Mouse (Mus musculus) heart, embryonic 10.5 days (tissue): ENCODE measurements around the gene Ice2. TPM values are rescaled to one million over a fixed set of nuclear protein-coding genes. Genes with fewer than 3 reads are reported as not detected.
A peak's percentile ranks its signal among the peaks of the same experiment; 100 is the strongest.

ENCODE experiments used
- DNase-seq: peaks from one replicate; pipeline ENCODE4 v3.0.0-alpha.2; 2017; ENCODE audit warnings: low spot score
- H3K27ac ChIP-seq: fragments of 300-500 bp; sonication (generic); 2 replicates; pipeline ENCODE4 v1.5.1; 2016; ENCODE audit warnings: mild to moderate bottlenecking
- H3K27me3 ChIP-seq: fragments of 300-500 bp; sonication (generic); 2 replicates; pipeline ENCODE4 v1.6.1; 2016; ENCODE audit warnings: mild to moderate bottlenecking; ENCODE audit not compliant: poor library complexity, insufficient read depth, severe bottlenecking
- H3K36me3 ChIP-seq: fragments of 300-500 bp; sonication (generic); 2 replicates; pipeline ENCODE4 v1.6.1; 2016; ENCODE audit warnings: mild to moderate bottlenecking, moderate library complexity
- H3K4me1 ChIP-seq: fragments of 300-500 bp; sonication (generic); 2 replicates; pipeline ENCODE4 v1.6.1; 2016; ENCODE audit warnings: mild to moderate bottlenecking
- H3K4me3 ChIP-seq: fragments of 300-500 bp; sonication (generic); 2 replicates; pipeline ENCODE4 v1.5.1; 2016; ENCODE audit warnings: mild to moderate bottlenecking, moderate library complexity
- H3K9me3 ChIP-seq: fragments of 300-500 bp; sonication (generic); 2 replicates; pipeline ENCODE4 v1.6.1; 2016; ENCODE audit warnings: mild to moderate bottlenecking, moderate library complexity
- WGBS: fragments of 180-500 bp; shearing (Covaris S2); methylation state at CpG from one replicate; pipeline ENCODE4 v1.1.7; 2016; 5-methylcytosine and 5-hydroxymethylcytosine counted together
- microRNA-seq: library from miRNA; unstranded; fragments of <30 nt; microRNA quantifications from one replicate; pipeline ENCODE4, GENCODE M21; 2017
- polyA plus RNA-seq: library from polyadenylated mRNA; unstranded; fragments of >200 nt; fragmentation: Nextera tagmentation; extraction: Ambion mirVana; gene quantifications from 2 replicates; pipeline ENCODE4 v1.2.1, GENCODE M21; 2016

Ice2 gene
- polyA plus RNA-seq, 1 experiment from 2014 or later: 17.0 TPM

- no peaks in the 10 kb centered on the region for H3K9me3 ChIP-seq
- H3K4me3 ChIP-seq: no peak overlapping the region
- 73% methylated on average over 5 of the region's 5 CpGs for WGBS
- peaks cover 55% of the 10 kb centered on the region for H3K36me3 ChIP-seq
- DNase-seq: no peak
- H3K4me1 ChIP-seq: peaks cover 58% of the 10 kb centered on the region
- no peaks in the 10 kb centered on the region for H3K27me3 ChIP-seq
- H3K27ac ChIP-seq: peak overlapping the region; percentile 53
Measured at GRCm38 (mm10) chr9:69470362-69470761, 72.7 kb downstream of the Ice2 start.

DNA sequence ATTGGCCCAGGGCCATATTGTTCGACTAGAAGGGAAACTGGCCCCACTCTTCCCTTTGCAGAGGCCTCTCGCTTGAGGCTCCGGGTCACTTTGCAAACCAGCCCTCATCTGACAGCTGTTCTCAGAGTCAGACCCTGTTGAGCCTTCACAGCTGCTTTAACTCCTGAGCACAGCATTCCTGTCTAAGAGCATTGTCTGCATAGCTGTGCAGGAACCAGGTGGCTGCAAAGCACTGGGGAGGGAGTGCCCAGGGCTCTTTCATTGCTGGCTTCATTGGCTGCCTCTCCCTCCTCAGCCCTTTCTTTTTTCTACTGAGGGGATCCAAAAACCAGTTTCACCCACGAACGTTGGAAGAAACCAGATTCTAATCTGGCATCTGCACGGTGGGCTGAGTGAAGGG, 73.2 kb downstream of the Ice2 start:
- peak; percentile 88 for DNase-seq
- 14% methylated on average over 6 of the region's 6 CpGs for WGBS
- Histone ChIP-seq H3K9me3 (no peaks in the 10 kb centered on the region), H3K4me3 (no peak overlapping the region), H3K4me1 (peaks cover 57% of the 10 kb centered on the region), H3K27ac (peak overlapping the region; percentile 53), H3K36me3 (peaks cover 50% of the 10 kb centered on the region), H3K27me3 (no peaks in the 10 kb centered on the region)

GRCm38 (mm10) chr9:69472724-69473123, 75.0 kb downstream of the Ice2 start:
- DNase-seq: no peak
- H3K27ac ChIP-seq: 0 out of 2 replicates have a peak overlapping the region, but pooled peaks have one; percentile 9
- 63% methylated on average over 6 of the region's 6 CpGs for WGBS
- H3K9me3 ChIP-seq: no peaks in the 10 kb centered on the region
- H3K27me3 ChIP-seq: no peaks in the 10 kb centered on the region
- no peak overlapping the region for H3K4me3 ChIP-seq
- peaks cover 49% of the 10 kb centered on the region for H3K36me3 ChIP-seq
- peaks cover 62% of the 10 kb centered on the region for H3K4me1 ChIP-seq

DNA sequence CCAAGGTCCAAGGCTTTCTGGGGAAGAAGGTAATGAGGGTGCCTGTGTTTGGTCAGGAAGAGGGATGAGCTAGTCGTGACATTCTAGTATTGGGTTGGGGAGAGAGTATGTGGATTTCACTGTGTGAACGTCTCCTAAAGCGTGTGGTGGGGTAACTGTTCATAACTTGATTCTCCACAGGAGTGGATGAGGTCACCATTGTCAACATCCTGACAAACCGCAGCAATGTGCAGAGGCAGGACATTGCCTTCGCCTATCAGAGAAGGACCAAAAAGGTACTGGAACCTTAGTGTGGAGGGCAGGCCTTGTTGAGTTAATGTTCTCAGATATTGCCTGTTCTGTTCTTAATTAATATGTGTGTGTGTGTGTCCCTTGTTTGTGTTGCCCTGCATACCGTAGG, 78.2 kb downstream of the Ice2 start:
- H3K4me1 ChIP-seq: peaks cover 46% of the 10 kb centered on the region
- no peak overlapping the region for H3K27ac ChIP-seq
- no peak for DNase-seq
- H3K9me3 ChIP-seq: no peaks in the 10 kb centered on the region
- 68% methylated on average over 6 of the region's 6 CpGs for WGBS
- no peaks in the 10 kb centered on the region for H3K27me3 ChIP-seq
- H3K36me3 ChIP-seq: peaks cover 56% of the 10 kb centered on the region
- no peak overlapping the region for H3K4me3 ChIP-seq

- Histone ChIP-seq H3K4me1 (peaks cover 32% of the 10 kb centered on the region), H3K4me3 (no peak overlapping the region), H3K36me3 (peaks cover 49% of the 10 kb centered on the region), H3K27me3 (no peaks in the 10 kb centered on the region), H3K9me3 (no peaks in the 10 kb centered on the region), H3K27ac (peak overlapping the region; percentile 18)
- no peak for DNase-seq
- 69% methylated on average over 14 of the region's 14 CpGs for WGBS
Measured at GRCm38 (mm10) chr9:69477195-69477823, 79.6 kb downstream of the Ice2 start.

DNA sequence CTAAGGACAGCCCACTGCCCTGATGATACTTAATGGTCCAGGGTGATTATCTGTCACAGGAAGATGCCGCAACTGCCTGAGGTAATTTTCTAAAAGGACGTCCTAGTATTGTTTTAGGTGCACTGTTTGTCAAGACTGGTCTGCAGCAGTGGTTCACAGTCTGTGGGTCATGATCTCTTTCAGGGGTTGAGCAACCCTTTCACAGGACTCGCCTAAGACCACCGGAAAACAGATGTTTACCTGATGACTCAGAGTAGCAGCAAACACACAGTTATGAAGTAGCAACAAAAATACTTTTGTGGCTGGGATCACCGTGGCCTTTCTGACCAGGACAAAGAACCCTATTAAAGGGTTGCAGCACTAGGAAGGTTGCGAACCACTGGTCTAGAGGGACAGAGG, 80.1 kb downstream of the Ice2 start:
- Histone ChIP-seq H3K27me3 (no peaks in the 10 kb centered on the region), H3K36me3 (peaks cover 47% of the 10 kb centered on the region), H3K4me3 (no peak overlapping the region), H3K9me3 (no peaks in the 10 kb centered on the region), H3K27ac (0 out of 2 replicates have a peak overlapping the region, but pooled peaks have one; percentile 18), H3K4me1 (peaks cover 27% of the 10 kb centered on the region)
- 61% methylated on average over 6 of the region's 6 CpGs for WGBS
- DNase-seq: no peak

DNA sequence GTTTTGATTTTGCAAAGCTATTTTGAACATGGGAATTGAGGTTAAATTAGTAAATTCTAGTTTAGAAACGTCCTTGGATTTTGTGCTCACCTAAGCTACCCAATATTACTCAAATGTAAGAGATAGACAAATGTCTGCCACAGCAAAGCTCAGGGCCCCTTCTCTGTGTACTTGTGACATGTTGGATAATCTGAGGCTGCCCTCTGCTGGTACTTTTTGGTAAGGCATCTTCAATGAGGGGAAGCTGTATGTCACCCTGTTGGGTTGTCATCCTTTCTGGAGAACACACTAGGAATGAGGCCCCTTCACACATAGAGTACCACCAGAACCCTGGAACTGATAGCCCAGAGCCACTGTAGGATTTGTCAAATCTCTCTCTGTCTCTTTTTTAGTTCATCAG, 82.6 kb downstream of the Ice2 start:
- H3K9me3 ChIP-seq: no peaks in the 10 kb centered on the region
- DNase-seq: no peak
- H3K4me1 ChIP-seq: peaks cover 32% of the 10 kb centered on the region
- 3% methylated on average over 1 of the region's 1 CpGs for WGBS
- H3K4me3 ChIP-seq: no peak overlapping the region
- H3K27ac ChIP-seq: no peak overlapping the region
- no peaks in the 10 kb centered on the region for H3K27me3 ChIP-seq
- peaks cover 60% of the 10 kb centered on the region for H3K36me3 ChIP-seq

Small RNA genes lying within 50 kb of the gene (microRNA-seq; reads per million reads assigned to microRNA genes)
- 4.8 reads per million, percentile 15 among the genes with 10 or more reads in this experiment for gene Mir3109

Other genes with a start within 250 kb of the Ice2 start
- 349 and 412 TPM in 2 replicates for gene Anxa2, start 55.7 kb downstream of the Ice2 start, polyA plus RNA-seq